Mouse (Mus musculus) small intestine, adult 2 months (tissue): ENCODE measurements at regions not wholly inside any gene's neighbourhood (a gene's known extent, or its start where the extent isn't known, plus 50 kb on each side); places are given as distances from the start of the nearest gene placed in this dataset.

Source experiments
- CTCF ChIP-seq: fragments of 200-500 bp; IDR thresholded peaks from 2 replicates; pipeline ENCODE4 v1.5.1; 2012; ENCODE audit warnings: low read depth, mild to moderate bottlenecking, control low read depth, inconsistent platforms, low read length, moderate library complexity, mixed read lengths; ENCODE audit not compliant: insufficient replicate concordance, insufficient read length; ENCODE audit errors: extremely low read depth
- POLR2A ChIP-seq: fragments of 200-500 bp; IDR thresholded peaks from 2 replicates; pipeline ENCODE4 v1.6.1; 2012; ENCODE audit warnings: low read depth, mild to moderate bottlenecking, control low read depth, inconsistent platforms, low read length, moderate library complexity

DNA sequence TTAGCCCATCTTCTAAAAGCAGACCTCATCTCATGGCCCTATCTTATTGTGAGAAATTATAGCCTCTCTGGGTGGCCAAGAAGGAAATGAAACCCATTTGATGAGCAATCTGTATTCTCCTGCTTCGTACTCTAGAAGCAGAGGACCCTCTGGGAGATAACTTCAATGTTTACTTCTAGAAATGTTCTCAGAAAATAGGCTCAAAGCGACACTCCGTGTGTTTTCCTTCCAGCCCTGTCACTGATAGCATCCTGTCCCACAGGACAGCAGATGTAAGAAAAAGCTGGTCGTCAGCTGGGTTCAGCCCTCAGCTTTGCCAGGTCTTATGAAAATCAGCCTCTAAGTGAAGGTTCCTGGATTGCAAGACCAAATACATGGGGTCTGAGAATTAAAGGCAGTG is 86.1 kb downstream of the Ier5 start:
- TF ChIP-seq CTCF (no peak), POLR2A (no peak)
